Mouse (Mus musculus): Measurements from ENCODE around the gene Tmcc2.

Tmcc2 gene

DNA sequence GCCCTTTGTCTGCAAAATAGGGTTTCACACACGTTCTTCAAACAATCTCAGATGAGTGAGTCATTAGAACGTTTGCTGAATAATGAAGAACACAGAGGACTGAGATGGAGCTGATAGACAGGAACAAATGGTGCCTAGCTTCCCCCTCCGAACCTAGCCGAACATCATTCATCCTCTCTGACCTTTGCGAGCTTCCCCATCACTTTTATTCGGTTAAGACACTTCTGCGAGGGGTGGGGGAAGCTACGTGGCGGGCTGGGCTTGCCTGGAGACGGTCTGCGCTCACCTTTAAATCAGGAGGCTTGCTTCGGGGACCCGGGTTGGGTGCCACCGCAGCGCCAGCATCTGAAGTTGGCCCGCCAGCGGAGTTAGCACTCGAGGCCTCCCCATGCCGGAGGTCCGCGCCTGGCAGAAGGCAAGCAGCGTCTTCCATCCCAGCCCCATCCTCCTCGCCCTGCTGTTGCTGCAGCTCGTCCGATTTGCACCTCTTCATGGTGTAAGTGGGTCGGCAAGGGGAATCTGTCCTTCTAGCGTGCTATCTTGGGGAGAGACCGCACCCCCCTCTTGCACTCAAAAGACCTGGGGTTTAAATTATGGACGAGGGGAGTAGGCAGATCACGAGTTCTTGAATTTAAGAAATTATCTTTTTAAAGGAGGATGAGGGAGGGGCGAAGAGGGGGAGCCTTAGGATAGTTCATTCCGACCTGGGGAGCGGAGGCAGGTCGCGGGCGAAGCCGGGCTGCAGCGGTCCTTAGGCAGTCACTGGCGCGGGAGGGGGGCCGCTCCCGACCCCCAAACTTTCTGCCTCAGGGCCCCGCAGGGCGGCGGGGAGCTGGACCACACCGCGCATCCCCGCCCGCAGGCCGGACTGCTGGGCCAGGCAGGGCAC, at the start of gene Tmcc2:
Gene Tmcc2, minus strand, starts transcription at position 591 of the 889 bp plus-strand sequence.
- DNase-seq (ENCODE audit: inconsistent age in 2 of 2, low spot score in 1 of 2): peak; percentile 46 to 77

DNA sequence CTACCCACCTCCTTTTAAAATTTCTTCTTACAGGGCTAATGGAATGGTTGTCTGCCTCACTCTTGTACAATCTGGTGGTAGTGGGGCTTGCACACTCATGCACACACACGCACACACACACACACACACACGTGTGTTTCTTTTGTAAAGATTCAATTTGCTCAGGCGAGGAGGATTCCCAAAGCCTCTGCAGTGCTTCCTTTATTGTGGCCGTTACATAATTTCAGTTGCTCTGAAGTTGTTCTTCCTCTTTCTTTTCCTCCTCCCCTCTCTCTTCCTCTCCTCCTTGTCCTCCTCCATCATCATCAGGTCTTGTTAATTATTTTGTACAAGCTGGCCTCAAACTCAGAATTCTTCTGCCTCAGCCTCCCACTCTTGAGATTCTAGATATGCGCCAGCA, 46.3 kb upstream of the Tmcc2 start:
- no peak for DNase-seq (ENCODE audit: inconsistent age in 2 of 2, low spot score in 1 of 2)

DNA sequence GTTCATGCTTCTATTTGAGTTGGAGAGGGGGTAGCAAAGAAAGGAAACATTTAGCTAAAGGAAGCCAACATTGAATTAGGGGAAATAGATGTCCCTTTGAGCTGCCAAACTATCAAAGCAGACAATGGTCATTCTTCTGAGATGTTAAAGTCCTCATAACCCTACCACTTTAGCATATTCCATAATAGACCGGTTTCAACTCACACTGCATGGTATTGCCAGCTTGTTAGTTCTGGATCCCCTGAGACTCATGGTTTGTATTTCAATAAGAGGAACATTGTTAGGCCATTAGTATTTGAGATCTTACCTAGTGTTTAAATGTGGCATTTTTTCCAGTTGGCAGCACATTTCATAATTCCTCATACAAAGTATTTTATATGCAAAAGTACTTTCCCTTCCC, 45.9 kb upstream of the Tmcc2 start:
- no peak for DNase-seq (ENCODE audit: inconsistent age in 2 of 2, low spot score in 1 of 2)

DNA sequence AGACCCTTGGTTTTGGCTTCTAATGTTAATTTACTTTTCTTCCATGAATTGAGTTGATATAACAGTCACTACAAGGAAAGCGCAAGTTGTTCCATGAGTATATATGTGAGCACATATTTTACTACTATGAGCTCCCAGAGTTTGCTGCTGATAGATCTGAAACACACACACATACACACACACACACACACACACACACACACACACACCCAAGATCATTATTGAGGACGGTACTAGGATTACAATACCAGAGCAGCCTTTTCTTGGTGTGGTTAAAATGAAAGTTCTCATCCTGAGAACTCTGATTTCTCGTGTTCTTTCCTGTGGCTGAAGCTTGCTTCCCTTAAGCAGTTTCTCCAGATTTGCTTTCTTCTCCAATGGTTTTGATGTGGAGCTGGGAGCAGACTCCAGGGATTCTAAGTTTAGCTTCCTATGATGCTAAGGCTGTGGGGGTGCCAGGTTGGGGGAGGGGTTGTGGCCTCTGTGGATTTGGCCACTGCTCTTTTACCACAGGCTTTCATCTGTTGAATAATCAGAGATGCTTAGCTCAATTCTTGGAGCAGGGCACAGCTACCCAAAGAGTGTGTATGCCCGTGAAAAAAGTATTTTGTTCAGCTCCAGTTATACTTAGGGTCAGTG, 45.4 kb upstream of the Tmcc2 start:
- DNase-seq (ENCODE audit: inconsistent age in 2 of 2, low spot score in 1 of 2): no peak

DNA sequence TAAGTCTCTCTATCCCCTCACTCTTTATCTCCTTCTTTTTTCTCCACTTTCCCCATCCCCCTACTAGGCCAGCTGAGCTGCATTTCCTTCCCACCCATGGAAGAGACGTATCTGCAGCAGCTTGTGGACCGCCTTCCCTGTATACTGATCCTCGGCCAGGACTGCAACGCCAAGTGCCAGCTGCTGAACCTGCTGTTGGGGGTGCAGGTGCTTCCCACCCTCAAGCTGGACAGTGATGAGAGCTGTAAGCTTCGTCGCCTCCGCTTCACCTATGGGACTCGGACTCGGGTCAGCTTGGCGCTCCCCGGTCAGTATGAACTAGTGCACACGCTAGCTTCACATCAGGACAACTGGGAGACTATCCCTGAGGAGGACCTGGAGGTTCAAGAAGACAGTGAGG, 43.0 kb upstream of the Tmcc2 start:
- DNase-seq (ENCODE audit: inconsistent age in 2 of 2, low spot score in 1 of 2): no peak

DNA sequence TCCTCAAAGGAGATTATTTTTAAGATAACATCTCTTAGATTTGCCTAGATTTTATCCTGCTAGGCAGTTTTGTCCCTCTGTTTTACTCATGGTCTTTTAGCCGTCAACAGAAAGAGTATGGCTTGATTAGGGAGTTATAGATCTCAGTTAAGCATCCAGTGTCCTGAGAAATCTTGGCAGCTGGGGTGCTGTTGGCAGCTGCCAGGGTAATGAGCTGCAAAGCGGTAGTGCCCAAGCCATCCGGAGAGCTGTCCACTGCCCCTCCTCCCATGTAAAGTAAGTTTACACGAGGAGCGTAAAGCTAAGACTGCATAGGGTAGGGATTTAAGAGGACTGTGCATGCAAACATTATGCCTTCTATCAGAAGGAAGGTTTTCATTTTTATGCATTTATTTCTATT, 42.3 kb upstream of the Tmcc2 start:
- DNase-seq (ENCODE audit: inconsistent age in 2 of 2, low spot score in 1 of 2): no peak

DNA sequence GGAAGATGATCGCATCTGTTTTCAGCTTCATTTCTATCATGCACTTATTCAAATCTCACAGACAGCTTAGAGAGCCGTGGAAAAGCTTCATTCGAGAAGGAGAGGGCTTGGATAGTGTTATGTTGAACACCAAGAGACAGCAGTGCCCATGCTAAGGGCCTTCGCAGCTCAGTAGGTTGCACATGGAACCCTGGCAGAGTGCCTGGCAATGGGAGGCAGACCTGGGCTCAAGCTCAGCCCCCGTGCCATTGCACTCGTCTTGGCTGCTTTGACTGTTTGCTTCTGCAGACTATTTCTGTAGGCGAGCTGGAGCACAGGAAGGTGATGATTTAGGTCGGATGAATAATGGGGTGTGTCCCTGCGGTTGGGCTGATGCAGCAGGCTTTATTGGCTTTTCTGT, 40.6 kb upstream of the Tmcc2 start:
- DNase-seq (ENCODE audit: inconsistent age in 2 of 2, low spot score in 1 of 2): no peak

DNA sequence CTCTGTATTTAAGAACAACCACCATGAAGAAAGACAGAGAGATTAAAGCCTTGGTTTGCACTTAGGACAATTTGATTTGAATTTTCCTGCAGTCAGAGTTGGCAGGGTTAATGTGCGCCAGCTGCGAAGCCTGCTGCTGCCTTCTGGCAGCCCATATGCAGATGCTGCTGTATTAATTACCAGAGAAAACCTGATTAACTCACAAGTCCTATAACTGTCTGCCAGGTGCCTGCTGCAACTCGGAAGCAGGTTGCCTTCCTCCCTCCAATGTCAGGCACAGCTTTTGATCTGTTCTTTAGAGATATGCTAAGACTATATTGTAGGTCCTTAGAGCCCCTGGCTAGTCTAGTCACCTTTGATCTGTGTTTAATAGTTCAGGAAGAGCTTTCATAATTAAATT, 39.7 kb upstream of the Tmcc2 start:
- DNase-seq (ENCODE audit: inconsistent age in 2 of 2, low spot score in 1 of 2): no peak

DNA sequence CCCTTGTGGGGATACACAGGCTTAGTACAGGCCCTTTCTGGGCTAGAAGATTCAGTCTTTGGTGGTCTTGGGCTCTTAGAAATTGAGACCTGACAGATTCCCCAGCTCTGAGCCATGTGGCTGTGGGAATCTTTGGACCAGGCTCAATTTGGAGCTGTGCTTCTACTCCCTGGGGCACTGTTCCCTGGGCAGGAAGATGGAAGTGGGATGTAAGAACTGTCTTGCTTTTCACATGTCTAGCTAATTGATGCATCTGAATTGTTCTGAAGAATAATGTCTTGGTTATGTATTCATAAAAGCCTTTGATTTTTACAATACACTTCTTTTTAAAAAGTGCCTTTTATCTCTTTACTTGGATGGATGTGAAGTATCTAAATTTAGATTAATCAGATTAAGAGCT, 34.5 kb upstream of the Tmcc2 start:
- no peak for DNase-seq (ENCODE audit: inconsistent age in 2 of 2, low spot score in 1 of 2)

DNA sequence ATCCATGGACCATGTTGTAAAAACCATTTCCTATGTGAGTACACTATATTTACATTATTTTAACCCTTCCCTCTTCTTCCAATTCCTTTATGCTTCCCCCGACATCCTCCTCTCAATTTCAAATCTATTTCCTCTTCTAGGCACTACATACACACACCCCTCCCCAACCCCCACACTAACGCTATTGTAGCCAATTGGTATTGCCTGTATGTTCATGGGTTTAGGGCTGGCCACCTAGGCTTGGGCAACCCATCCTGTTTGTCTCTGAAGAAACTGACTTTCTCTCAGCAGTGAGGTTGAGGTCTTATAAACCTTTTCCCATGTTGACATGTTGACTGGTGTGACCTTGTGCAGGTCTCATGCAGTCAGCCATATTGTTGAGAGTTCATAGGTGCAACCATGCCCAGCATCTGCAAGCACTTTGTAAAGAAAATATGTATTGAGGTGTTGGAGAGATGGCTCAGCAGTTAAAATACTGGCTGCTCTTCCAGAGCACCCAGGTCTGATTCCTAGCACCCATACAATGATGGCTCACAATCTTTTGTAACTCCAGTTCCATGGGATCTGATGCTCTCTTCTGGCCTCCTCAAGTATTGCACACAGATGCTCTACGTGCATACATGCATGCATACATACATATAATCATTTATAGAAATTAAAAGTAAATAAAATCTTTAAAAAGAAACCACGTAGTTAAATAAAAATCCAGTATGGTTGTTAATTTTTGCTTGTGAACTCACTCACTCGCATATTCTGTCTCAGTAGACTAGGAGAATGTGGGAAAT, 32.0 kb upstream of the Tmcc2 start:
- DNase-seq (ENCODE audit: inconsistent age in 2 of 2, low spot score in 1 of 2): peak in 1 of 2 experiments; percentile 17

DNA sequence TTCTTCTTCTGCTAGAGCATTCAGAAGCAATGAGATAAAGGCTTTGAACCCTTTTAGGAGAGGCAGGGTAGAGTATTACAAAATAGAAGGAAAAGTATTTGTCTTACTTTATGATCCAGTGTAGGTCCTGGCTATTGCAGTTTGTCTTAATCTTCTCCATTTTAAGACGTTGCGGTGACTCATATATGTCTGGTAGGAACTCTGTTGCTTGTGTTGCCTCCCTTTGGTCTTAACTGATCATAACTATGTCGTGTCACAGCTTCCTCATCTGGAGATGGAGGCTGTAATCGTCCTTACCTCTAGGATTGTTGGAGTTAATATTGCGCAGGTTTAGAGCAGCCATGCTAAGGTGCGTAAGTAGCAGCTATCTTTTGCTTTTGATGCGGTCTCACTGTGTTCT, 29.6 kb upstream of the Tmcc2 start:
- no peak for DNase-seq (ENCODE audit: inconsistent age in 2 of 2, low spot score in 1 of 2)

DNA sequence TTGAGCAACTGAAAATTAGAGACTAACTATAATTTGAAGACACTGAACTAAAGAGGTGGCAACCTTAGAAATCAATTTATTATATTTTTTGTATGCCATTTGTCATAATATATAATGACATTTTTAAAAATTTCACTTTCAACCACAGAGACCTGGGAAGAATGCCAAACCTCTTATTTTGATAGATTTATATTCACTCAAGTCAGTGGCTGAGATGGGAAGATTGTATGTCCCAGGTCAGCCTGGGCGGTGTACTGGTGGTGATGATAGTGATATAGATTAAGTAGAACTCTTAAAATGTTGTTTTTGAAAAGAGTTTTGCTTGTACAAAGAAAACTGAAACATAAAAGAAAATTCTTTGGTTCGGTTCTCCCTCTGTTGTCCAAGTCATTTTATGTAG, 29.1 kb upstream of the Tmcc2 start:
- DNase-seq (ENCODE audit: inconsistent age in 2 of 2, low spot score in 1 of 2): peak in 1 of 2 experiments; percentile 27

DNA sequence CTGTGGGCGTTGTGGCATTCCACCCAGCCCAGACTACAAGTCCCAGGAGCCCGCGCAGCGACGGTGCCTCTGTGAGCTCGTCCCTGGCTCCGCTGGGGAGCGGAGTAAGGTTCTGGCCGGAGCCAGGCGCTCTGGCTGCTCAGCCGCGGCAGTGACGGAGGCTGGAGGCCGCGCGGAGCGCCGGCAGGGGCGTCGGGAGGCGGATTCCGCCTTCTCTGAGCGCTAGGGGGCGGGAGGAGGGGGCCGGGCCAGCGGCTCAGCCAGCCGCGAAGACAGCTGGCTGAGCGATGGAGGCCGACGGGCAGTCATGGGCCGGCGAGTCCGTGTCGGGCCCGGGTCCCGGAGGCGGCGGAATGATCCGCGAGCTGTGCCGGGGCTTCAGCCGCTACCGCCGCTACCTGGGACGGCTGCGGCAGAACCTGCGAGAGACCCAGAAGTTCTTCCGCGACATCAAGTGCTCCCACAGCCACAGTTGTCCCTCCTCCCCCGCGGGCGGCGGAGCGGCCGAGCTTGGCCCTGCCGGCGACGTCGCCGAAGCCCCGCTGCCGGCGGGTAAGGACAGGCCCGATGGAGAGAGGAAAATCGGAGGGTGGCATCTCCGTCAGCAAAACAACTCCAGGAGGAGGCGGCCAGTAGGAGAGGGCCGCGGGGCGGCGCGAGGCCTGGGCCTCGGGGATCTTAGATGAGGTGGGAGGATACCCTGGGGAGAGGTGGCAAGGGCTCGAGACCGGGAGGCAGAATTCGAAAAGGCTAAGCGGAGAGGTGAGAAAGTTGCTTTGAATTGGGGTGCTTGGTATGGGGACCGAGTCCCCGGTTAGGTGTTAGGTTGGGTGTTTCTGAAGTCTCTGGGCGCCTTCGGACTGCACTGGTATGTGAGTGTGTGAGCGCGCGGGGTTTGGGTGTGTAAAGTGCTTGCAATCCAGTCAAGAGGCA, 26.5 kb upstream of the Tmcc2 start, which contains the start of gene Dstyk:
Gene Dstyk, plus strand, starts transcription at position 237 of the 933 bp plus-strand sequence.
- peak; percentile 96 to 97 for DNase-seq (ENCODE audit: inconsistent age in 2 of 2, low spot score in 1 of 2)

DNA sequence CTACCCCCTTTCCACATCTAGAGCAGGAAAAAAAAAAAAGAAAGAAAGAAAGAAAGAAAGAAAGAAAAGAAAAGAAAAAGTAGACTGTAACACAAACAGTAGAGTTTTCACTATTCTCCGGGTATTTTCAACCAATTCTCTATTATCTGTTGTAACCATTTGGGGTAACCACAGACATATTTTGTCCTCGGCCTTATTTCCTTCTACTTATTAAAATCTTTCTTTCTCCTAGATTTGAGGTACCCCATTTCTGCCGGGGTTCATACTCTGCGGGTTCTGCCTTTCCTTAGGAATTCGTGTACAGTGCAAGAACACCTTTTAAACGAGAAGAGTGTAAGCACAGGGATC, 25.8 kb upstream of the Tmcc2 start:
- DNase-seq (ENCODE audit: inconsistent age in 2 of 2, low spot score in 1 of 2): no peak

DNA sequence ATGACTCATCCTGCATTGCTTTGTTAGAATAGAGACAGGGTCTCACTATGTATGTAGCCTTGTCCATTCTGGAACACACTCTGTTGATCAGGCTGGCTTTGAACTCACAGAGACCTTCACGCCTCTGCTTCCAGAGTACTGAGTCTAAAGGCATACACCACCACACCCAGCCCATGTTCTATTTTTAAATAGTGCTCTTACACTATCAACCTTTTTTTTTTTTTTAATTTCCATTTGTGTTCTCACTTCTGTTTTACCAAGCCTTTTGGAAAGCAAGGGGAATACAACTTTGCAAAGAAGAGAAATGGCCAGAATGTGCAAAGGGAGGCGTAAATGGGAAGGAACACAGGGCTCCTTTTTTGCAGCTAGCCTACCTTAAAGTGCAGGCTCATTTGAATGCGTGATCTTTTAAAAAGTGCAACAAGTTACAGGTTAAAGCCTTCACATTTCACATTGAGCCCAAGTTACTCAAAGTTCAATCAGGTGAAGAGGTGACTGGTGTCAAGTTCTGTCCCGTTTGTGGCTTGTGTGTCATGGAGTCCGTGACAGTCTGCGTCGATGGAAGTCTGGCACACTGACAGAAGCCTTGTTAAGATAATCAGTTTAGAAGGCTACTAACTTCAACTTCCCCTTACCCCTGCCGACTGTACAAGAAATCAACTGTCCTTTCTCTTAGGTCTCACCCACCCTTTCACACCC, 25.3 kb upstream of the Tmcc2 start:
- peak; percentile 28 to 64 for DNase-seq (ENCODE audit: inconsistent age in 2 of 2, low spot score in 1 of 2)

DNA sequence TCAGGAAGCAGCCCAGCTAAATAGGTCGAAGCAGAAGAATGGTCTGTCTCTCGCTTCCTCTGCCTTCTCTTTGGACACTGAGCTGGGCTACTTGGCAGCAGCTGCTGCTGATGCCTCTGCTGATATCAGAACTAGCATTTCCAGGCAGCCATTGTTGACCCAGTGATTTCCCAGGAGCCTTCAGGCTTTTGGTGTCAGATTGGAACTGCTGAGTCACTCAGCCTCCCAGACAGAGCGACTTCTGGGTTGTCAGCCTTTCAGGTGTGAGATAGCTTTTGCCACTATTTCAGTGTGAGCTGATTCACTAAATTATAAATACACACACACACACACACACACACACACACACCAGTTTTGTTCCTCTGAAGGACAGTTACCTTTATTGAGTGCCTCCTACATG, 19.6 kb upstream of the Tmcc2 start:
- DNase-seq (ENCODE audit: inconsistent age in 2 of 2, low spot score in 1 of 2): no peak

DNA sequence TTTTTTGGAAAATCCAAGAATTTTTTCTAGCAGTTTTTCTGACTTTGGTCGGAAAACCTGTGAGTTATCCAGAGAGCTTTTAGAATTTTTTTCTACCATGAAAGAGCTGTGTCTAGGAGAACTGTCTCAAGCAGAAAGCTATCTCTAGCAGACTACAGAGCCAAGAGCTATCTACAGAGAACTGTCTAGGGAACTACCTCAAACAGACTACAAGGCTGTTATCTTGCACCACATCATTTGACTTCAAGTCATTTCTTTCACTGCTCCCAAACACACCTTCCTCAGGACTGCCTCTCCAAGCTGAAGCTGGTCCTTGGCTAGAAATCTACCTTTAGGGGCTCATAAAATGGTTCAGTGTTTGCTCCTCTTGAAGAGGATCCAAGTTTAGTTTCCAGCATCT, 10.8 kb upstream of the Tmcc2 start:
- no peak for DNase-seq (ENCODE audit: inconsistent age in 2 of 2, low spot score in 1 of 2)

DNA sequence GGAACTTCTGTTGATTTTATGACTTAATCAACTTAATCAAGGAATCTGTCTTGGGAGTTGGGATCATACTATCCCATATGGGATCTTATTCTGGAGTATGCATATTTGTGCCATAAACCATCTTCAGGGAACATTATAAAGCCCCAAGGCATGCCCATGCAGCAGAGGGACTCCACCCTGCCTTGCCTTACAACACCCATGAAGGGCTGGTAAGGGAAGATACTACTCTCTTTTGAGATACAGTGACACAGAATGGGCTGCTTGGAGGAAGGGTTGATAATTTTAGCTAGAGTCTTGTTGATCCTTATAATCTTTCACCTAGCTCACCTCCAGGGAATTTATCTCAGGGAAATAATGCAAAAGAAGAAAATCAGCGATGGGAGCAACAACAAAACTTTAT, 9.5 kb upstream of the Tmcc2 start:
- no peak for DNase-seq (ENCODE audit: inconsistent age in 2 of 2, low spot score in 1 of 2)

DNA sequence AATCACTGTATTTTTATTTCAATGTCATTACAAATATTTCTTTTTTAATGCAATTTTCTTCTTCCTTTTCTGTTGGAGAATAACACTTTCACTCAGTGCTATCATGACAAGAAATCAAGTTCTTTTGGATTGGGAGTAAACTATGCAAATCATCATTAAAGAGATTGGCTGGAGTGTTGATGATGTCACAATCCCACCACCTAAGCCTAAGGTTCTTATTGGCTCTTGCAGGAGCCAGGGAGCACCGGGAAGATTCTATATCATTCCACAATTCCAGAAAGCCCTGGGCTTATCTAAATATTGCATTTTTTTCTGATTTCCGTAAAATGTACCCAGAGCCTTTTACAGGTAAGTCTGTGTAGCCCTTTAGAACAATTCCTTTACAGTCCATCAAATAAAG, 5.6 kb upstream of the Tmcc2 start:
- no peak for DNase-seq (ENCODE audit: inconsistent age in 2 of 2, low spot score in 1 of 2)

DNA sequence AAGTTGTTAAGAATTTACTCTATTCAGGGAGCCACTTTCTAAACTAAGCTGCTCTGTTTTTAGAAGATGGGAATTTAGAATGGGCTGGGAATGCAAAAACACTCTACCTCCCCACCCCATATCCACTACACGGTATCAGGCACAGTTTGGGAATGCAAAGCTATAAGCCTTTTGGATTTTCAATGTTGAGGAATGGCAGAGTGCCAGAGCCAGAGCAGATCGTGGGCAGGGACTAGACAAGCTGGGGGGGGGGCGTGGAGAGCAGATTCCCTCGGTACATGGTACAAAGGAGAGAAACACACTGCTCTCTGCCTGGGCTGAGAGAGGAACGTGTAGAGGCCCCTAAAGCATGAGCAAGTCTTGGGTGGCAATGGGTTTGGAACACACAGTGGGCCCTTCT, 1.8 kb upstream of the Tmcc2 start:
- no peak for DNase-seq (ENCODE audit: inconsistent age in 2 of 2, low spot score in 1 of 2)
